Mouse (Mus musculus): ENCODE measurements around the gene Adap1. TPM values are rescaled to one million over a fixed set of nuclear protein-coding genes. Genes with fewer than 3 reads are reported as not detected.

Gene Adap1
- polyA plus RNA-seq, 1 experiment from 2014 or later, result 12.3 TPM

DNA sequence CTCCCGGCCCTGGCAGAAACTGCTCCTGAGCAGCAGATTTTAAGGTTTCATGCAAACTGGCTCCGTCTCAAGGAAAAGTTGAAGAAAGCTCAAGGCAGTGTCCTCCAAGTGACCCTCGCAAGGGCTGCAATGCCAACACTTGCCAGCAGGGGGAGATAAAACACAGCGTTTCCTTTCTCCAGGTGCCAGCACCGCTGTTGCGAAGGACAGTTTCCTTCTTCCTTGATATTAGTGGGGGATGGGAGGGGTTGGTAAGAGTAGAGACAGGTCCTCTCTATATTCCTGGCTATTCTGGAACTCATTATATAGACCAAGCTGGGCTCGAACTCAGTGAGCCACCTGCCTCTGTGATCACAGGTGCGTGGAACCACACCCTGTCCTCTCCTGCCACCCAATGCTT, 6.3 kb upstream of the Adap1 start:
- Histone ChIP-seq H3K27me3 (replicated peaks) (no peaks in the 10 kb centered on the region), H3K36me3 (0 out of 2 replicates have a peak, but pooled peaks cover 4% of the 10 kb centered on the region), H3K4me2 (no peak overlapping the region), H3K27ac (peak overlapping the region; percentile 79), H3K4me1 (peaks cover 3% of the 10 kb centered on the region; the same call in 1 of the 2 replicates), H3K9me3 (no peaks in the 10 kb centered on the region), H3K9ac (no peak overlapping the region), H3K4me3 (replicated peaks) (no peak overlapping the region)
- ATAC-seq (ENCODE audit: insufficient read depth, low FRiP score, low read depth), result peak; percentile 5; the same call in 1 of the 2 replicates
- WGBS, result 14% methylated on average over 8 of the region's 8 CpGs

DNA sequence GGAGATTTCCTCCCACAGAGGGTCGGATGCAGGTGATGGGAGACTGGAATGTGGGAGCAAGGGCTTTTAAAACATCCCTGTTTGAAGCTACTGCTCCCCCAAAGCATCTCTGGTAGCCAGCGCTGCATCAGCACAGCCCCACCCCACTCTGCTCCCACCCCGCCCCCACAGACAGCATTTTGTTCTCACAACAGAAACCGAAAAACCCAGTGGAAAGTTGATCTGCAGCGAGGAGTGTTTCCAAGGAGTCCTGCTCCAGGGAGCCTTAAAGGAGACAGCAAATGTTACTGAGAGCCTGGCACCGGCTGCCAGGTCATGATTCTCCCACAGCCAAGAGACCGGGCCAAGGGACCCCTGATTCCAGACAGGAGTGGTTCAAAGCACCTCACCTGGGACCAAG, 5.3 kb upstream of the Adap1 start:
- H3K27ac ChIP-seq, result no peak overlapping the region

GRCm38 (mm10) chr5:139327634-139328020, 2.2 kb upstream of the Adap1 start:
- H3K4me1 ChIP-seq, result peaks cover 22% of the 10 kb centered on the region
- peaks cover 14% of the 10 kb centered on the region for H3K27me3 ChIP-seq (replicated peaks)
- 69% methylated on average over 7 of the region's 7 CpGs for WGBS
- no peaks in the 10 kb centered on the region for H3K9me3 ChIP-seq
- H3K4me2 ChIP-seq, result no peak overlapping the region
- H3K36me3 ChIP-seq, result no peaks in the 10 kb centered on the region
- no peak overlapping the region for H3K27ac ChIP-seq
- no peak overlapping the region for H3K4me3 ChIP-seq (replicated peaks)
- no peak overlapping the region for H3K9ac ChIP-seq
- ATAC-seq (ENCODE audit: insufficient read depth, low FRiP score, low read depth), result no peak

More for the DNA sequence above, 5.3 kb upstream of the Adap1 start:
- H3K36me3 ChIP-seq, result 0 out of 2 replicates have a peak, but pooled peaks cover 4% of the 10 kb centered on the region
- no peaks in the 10 kb centered on the region for H3K27me3 ChIP-seq (replicated peaks)
- H3K4me3 ChIP-seq (replicated peaks), result no peak overlapping the region
- H3K9ac ChIP-seq, result no peak overlapping the region
- 59% methylated on average over 7 of the region's 7 CpGs for WGBS
- H3K4me1 ChIP-seq, result peaks cover 3% of the 10 kb centered on the region
- no peak for ATAC-seq (ENCODE audit: insufficient read depth, low FRiP score, low read depth)
- H3K4me2 ChIP-seq, result no peak overlapping the region
- H3K9me3 ChIP-seq, result no peaks in the 10 kb centered on the region

GRCm38 (mm10) chr5:139326986-139327633, 1.7 kb upstream of the Adap1 start:
- Histone ChIP-seq H3K4me2 (no peak overlapping the region), H3K36me3 (no peaks in the 10 kb centered on the region), H3K9me3 (no peaks in the 10 kb centered on the region), H3K27ac (no peak overlapping the region), H3K27me3 (replicated peaks) (peaks cover 14% of the 10 kb centered on the region), H3K9ac (no peak overlapping the region), H3K4me3 (replicated peaks) (no peak overlapping the region), H3K4me1 (peaks cover 22% of the 10 kb centered on the region)
- WGBS, result 73% methylated on average over 7 of the region's 7 CpGs
- no peak for ATAC-seq (ENCODE audit: insufficient read depth, low FRiP score, low read depth)

- no peak overlapping the region for H3K4me2 ChIP-seq
- peaks cover 14% of the 10 kb centered on the region for H3K27me3 ChIP-seq (replicated peaks)
- WGBS, result 64% methylated on average over 13 of the region's 13 CpGs
- no peak overlapping the region for H3K4me3 ChIP-seq (replicated peaks)
- H3K36me3 ChIP-seq, result no peaks in the 10 kb centered on the region
- ATAC-seq (ENCODE audit: insufficient read depth, low FRiP score, low read depth), result no peak
- peaks cover 19% of the 10 kb centered on the region for H3K4me1 ChIP-seq
- H3K9me3 ChIP-seq, result no peaks in the 10 kb centered on the region
- no peak overlapping the region for H3K9ac ChIP-seq
- no peak overlapping the region for H3K27ac ChIP-seq
Measured at GRCm38 (mm10) chr5:139326111-139326696, 782 bp upstream of the Adap1 start.

DNA sequence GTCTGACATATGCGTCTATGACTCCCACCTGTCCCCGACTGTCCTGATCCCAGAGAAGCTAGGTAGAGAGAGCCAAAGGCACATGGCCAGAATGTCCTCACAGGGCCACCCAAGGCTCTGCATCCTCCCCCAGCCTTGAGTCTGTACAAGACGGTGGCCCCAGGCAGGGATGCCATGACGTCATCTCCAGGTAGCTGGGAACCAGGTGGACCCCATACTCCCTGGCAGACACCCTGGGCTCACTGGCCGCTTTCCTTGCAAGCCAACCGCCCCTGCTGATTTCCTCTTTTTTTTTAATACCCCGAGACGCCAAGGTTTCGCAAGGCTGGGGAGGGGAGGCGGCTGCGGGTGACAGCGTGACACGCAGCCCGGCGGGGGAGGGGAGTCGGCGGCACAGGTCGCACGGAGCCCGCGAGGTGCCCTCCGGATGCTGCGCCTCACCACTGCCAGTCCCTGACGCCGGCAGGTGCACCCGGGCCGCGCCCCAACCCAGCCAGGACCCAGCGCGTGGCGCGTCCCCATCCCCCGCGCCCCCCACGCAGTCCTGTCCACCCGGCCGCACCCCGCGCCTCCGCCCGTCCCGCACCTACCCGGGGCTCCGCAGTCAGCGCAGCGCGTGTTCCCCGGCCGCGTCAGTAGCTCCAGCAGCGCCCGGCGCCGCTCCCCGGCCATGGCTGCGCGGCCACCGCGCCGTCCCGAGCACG, 579 bp downstream of the Adap1 start:
- Histone ChIP-seq H3K27ac (no peak overlapping the region; the same call in 1 of the 2 replicates), H3K9me3 (no peaks in the 10 kb centered on the region), H3K4me1 (peaks cover 19% of the 10 kb centered on the region), H3K9ac (peak overlapping the region; percentile 40), H3K27me3 (replicated peaks) (peaks cover 14% of the 10 kb centered on the region), H3K4me2 (peak overlapping the region; percentile 92), H3K36me3 (no peaks in the 10 kb centered on the region), H3K4me3 (replicated peaks) (peak overlapping the region; percentile 58)
- 0 out of 2 replicates have a peak, but pooled peaks have one; percentile 23 for ATAC-seq (ENCODE audit: insufficient read depth, low FRiP score, low read depth)
- WGBS, result 2% methylated on average over 59 of the region's 62 CpGs

GRCm38 (mm10) chr5:139324045-139324491, 1.4 kb downstream of the Adap1 start:
- 0 out of 2 replicates have a peak, but pooled peaks have one; percentile 23 for ATAC-seq (ENCODE audit: insufficient read depth, low FRiP score, low read depth)
- Histone ChIP-seq H3K27ac (no peak overlapping the region), H3K4me1 (peaks cover 19% of the 10 kb centered on the region), H3K27me3 (replicated peaks) (peaks cover 14% of the 10 kb centered on the region), H3K9me3 (no peaks in the 10 kb centered on the region), H3K36me3 (no peaks in the 10 kb centered on the region), H3K4me2 (peak overlapping the region; percentile 92), H3K9ac (no peak overlapping the region), H3K4me3 (replicated peaks) (peak overlapping the region; percentile 58)
- 54% methylated on average over 5 of the region's 5 CpGs for WGBS

GRCm38 (mm10) chr5:139323260-139323924, 2.0 kb downstream of the Adap1 start:
- Histone ChIP-seq H3K9me3 (no peaks in the 10 kb centered on the region), H3K4me3 (replicated peaks) (no peak overlapping the region), H3K27ac (no peak overlapping the region), H3K4me2 (peak overlapping the region; percentile 92), H3K27me3 (replicated peaks) (peaks cover 14% of the 10 kb centered on the region), H3K36me3 (no peaks in the 10 kb centered on the region), H3K4me1 (peaks cover 19% of the 10 kb centered on the region), H3K9ac (no peak overlapping the region)
- 70% methylated on average over 9 of the region's 9 CpGs for WGBS
- no peak for ATAC-seq (ENCODE audit: insufficient read depth, low FRiP score, low read depth)

GRCm38 (mm10) chr5:139321331-139321730, 4.1 kb downstream of the Adap1 start:
- peaks cover 28% of the 10 kb centered on the region for H3K4me1 ChIP-seq
- WGBS, result 85% methylated on average over 6 of the region's 6 CpGs
- no peak overlapping the region for H3K4me3 ChIP-seq (replicated peaks)
- H3K4me2 ChIP-seq, result no peak overlapping the region
- H3K36me3 ChIP-seq, result no peaks in the 10 kb centered on the region
- no peak overlapping the region for H3K27ac ChIP-seq
- H3K9ac ChIP-seq, result no peak overlapping the region
- ATAC-seq (ENCODE audit: insufficient read depth, low FRiP score, low read depth), result no peak
- H3K9me3 ChIP-seq, result no peaks in the 10 kb centered on the region
- peaks cover 14% of the 10 kb centered on the region for H3K27me3 ChIP-seq (replicated peaks)

GRCm38 (mm10) chr5:139320424-139320823, 5.0 kb downstream of the Adap1 start:
- no peak overlapping the region for H3K4me3 ChIP-seq (replicated peaks)
- no peak for ATAC-seq (ENCODE audit: insufficient read depth, low FRiP score, low read depth)
- H3K9ac ChIP-seq, result no peak overlapping the region
- peaks cover 24% of the 10 kb centered on the region for H3K4me1 ChIP-seq
- no peaks in the 10 kb centered on the region for H3K36me3 ChIP-seq
- no peak overlapping the region for H3K4me2 ChIP-seq
- no peak overlapping the region for H3K27ac ChIP-seq
- 72% methylated on average over 7 of the region's 7 CpGs for WGBS
- peaks cover 14% of the 10 kb centered on the region for H3K27me3 ChIP-seq (replicated peaks)
- H3K9me3 ChIP-seq, result no peaks in the 10 kb centered on the region

DNA sequence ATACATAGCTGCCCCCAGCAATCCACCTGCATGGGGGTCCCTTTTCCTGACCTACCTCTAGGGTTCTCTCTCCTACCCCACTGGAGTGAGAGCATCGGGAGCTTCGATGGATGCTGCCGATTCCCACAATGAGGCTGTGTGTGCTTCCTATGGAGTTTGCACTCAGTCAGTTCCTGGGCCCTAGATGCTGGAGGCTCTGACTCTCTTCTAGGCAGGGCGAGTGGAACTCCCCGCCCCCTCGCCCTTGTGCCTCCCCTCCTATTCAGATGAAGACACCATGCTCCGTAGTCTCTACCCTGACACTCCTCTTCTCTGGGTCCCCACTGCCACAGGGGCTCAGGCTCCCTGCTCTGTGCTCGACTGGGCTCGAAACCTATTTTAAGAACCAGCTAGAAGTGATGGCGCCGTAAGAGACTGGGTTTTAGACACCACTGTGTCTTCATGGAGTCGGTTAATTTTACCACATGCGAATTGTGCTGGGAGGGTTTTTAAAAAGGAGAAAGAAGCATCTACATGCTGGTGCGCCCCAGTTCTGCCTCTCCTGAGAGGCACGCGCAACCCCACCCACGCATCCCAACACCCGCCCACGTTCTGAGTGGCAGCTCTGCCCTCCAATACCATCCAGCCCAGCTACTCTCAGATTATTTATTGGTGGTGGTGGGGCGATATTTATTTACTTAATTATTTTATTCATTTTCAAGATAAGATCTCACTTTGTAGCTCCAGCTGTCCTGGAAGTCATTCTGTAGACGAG, 7.5 kb downstream of the Adap1 start:
- peaks cover 9% of the 10 kb centered on the region; the same call in 1 of the 2 replicates for H3K4me1 ChIP-seq
- no peaks in the 10 kb centered on the region for H3K27me3 ChIP-seq (replicated peaks)
- H3K27ac ChIP-seq, result peak overlapping the region; percentile 74
- H3K4me2 ChIP-seq, result no peak overlapping the region
- peak; percentile 16; the same call in 1 of the 2 replicates for ATAC-seq (ENCODE audit: insufficient read depth, low FRiP score, low read depth)
- H3K9ac ChIP-seq, result no peak overlapping the region
- no peaks in the 10 kb centered on the region for H3K36me3 ChIP-seq
- no peak overlapping the region for H3K4me3 ChIP-seq (replicated peaks)
- WGBS, result 66% methylated on average over 21 of the region's 21 CpGs
- H3K9me3 ChIP-seq, result no peaks in the 10 kb centered on the region

All from stomach, embryonic 15.5 days (tissue).